Mouse (Mus musculus): ENCODE data around the gene Slc41a2.

GRCm38 (mm10) chr10:83297017-83297416, 40.7 kb downstream of the Slc41a2 start:
- TF ChIP-seq CTCF (IDR thresholded peaks at IDR 0.05; ENCODE audit: low read depth) = no peak
- no peak for TF ChIP-seq EP300 (IDR thresholded peaks at IDR 0.05; ENCODE audit: low read depth)

Measured in liver, postnatal 0 days (tissue).